16 mouse cellular contexts compared by ENCODE assay signal in the genomic region with DNA sequence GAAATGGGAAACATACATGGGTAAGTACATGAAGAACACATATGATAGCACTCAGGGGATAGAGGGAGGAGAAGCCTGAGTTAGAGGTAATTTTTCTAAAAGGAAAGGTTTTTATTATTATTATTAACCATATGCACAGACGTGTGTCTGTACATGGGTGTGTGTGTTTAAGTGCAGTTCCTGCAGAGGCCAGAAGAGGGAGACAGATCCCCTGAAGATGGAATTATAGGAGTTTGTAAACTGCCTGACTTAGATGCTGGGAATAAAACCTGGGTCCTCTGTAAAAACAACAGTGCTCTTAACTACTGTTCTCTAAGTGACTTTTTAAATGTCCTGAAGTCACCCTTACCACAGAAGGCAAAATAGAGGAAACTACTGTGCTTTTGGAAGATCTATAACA.
A peak's percentile ranks its signal among the peaks of the same experiment; 100 is the strongest.
DNase-seq lines count a peak whose midpoint lies in the region; ATAC-seq and TF ChIP-seq lines count a peak whose summit lies in the region.
"Had no signal": no experiment of that assay in that cellular context is flagged by ENCODE, and none has a peak within 500 bp of the region (broad histone marks: within the 10 kb centered on the region; RNA-seq: fewer than 3 reads in every experiment).

No protein-coding gene starts in this region.

- H3K4me1 ChIP-seq in hindbrain, embryonic 11.5 days (replicated peaks; ENCODE audit: control insufficient read depth, insufficient read depth, low read length) = no peaks in the 10 kb centered on the region
- H3K4me1 ChIP-seq in hindbrain, embryonic 10.5 days (replicated peaks) = no peaks in the 10 kb centered on the region
- no peaks in the 10 kb centered on the region for H3K4me1 ChIP-seq in midbrain, postnatal 0 days (ENCODE audit: insufficient read depth, low read length)
- H3K4me1 ChIP-seq in midbrain, embryonic 14.5 days (ENCODE audit: control insufficient read depth, insufficient read depth, low read length) = no peaks in the 10 kb centered on the region
- no peaks in the 10 kb centered on the region for H3K4me1 ChIP-seq in ES-E14 (ENCODE audit: control insufficient read depth in 2 of 2, insufficient read depth in 2 of 2, low read length in 2 of 2, poor library complexity in 1 of 2)
- H3K4me1 ChIP-seq: embryonic facial prominence, embryonic 15.5 days; heart, embryonic 15.5 days; limb, embryonic 15.5 days; neural tube, embryonic 12.5 days had no signal

- no peak overlapping the region for H3K9ac ChIP-seq in hindbrain, embryonic 11.5 days (ENCODE audit: low read depth, low read length)
- no peak overlapping the region for H3K9ac ChIP-seq in midbrain, postnatal 0 days (replicated peaks; ENCODE audit: low read length, poor library complexity, severe bottlenecking)
- no peak overlapping the region for H3K9ac ChIP-seq in midbrain, embryonic 14.5 days (replicated peaks; ENCODE audit: low read length)
- H3K9ac ChIP-seq in ES-E14 (ENCODE audit: insufficient read depth, low read depth, low read length, poor library complexity, severe bottlenecking) = no peak overlapping the region
- H3K9ac ChIP-seq: embryonic facial prominence, embryonic 15.5 days; heart, embryonic 15.5 days; hindbrain, embryonic 14.5 days; limb, embryonic 15.5 days; neural tube, embryonic 12.5 days had no signal

- no peak overlapping the region for H3K4me3 ChIP-seq in hindbrain, embryonic 11.5 days (ENCODE audit: low read depth, low read length)
- H3K4me3 ChIP-seq in hindbrain, embryonic 10.5 days = no peak overlapping the region
- no peak overlapping the region for H3K4me3 ChIP-seq in midbrain, postnatal 0 days (ENCODE audit: low read depth, low read length)
- no peak overlapping the region for H3K4me3 ChIP-seq in midbrain, embryonic 14.5 days (replicated peaks; ENCODE audit: low read depth, low read length)
- no peak overlapping the region for H3K4me3 ChIP-seq in ES-E14 (ENCODE audit: insufficient read depth in 1 of 2, low read depth in 1 of 2, low read length in 2 of 2, poor library complexity in 1 of 2, severe bottlenecking in 1 of 2)
- H3K4me3 ChIP-seq: embryonic facial prominence, embryonic 15.5 days; heart, embryonic 15.5 days; limb, embryonic 15.5 days; neural tube, embryonic 12.5 days had no signal

- in situ Hi-C loops in ES-E14 (cut with MboI; ENCODE audit: low sequenced_read_pairs in 2 of 2, unreplicated experiment in 2 of 2) = no loop called here

- H3K9me3 ChIP-seq in hindbrain, embryonic 11.5 days (ENCODE audit: control insufficient read depth, low read length) = no peaks in the 10 kb centered on the region
- H3K9me3 ChIP-seq in hindbrain, embryonic 10.5 days = no peaks in the 10 kb centered on the region
- no peaks in the 10 kb centered on the region for H3K9me3 ChIP-seq in midbrain, postnatal 0 days (ENCODE audit: low read length)
- no peaks in the 10 kb centered on the region for H3K9me3 ChIP-seq in midbrain, embryonic 14.5 days (ENCODE audit: control insufficient read depth, low read length)
- no peaks in the 10 kb centered on the region for H3K9me3 ChIP-seq in ES-E14 (ENCODE audit: control insufficient read depth, insufficient read depth, low read depth, low read length)
- H3K9me3 ChIP-seq: heart, embryonic 15.5 days; limb, embryonic 15.5 days had no signal

- peak; percentile 8 for DNase-seq in hindbrain, embryonic 11.5 days (ENCODE audit: low spot score)
- no peak for DNase-seq in hindbrain, embryonic 10.5 days (ENCODE audit: low spot score)
- no peak for DNase-seq in midbrain, postnatal 0 days (ENCODE audit: low spot score)
- no peak for DNase-seq in midbrain, embryonic 14.5 days
- DNase-seq in ES-E14 (ENCODE audit: low read depth, low spot score) = peak; percentile 30
- peak; percentile 2 for DNase-seq in hindlimb bud, embryonic 11.5 days (ENCODE audit: extremely low spot score, low read depth, low spot score)
- no peak for DNase-seq in urinary bladder, postnatal 4 days (ENCODE audit: low spot score in 2 of 2)
- no peak for DNase-seq in kidney, adult 8-10 months
- DNase-seq: cerebellum, adult 11 months; lung, adult 2 months had no signal

- H3K27ac ChIP-seq in hindbrain, embryonic 11.5 days (ENCODE audit: low read depth, low read length) = no peak overlapping the region
- H3K27ac ChIP-seq in hindbrain, embryonic 10.5 days = no peak overlapping the region
- no peak overlapping the region for H3K27ac ChIP-seq in midbrain, postnatal 0 days (ENCODE audit: low read depth, low read length)
- H3K27ac ChIP-seq in midbrain, embryonic 14.5 days (replicated peaks; ENCODE audit: low read depth, low read length) = no peak overlapping the region
- no peak overlapping the region for H3K27ac ChIP-seq in ES-E14 (ENCODE audit: insufficient read depth, low read depth, low read length, poor library complexity, severe bottlenecking)
- H3K27ac ChIP-seq: embryonic facial prominence, embryonic 15.5 days; heart, embryonic 15.5 days; hindbrain, embryonic 14.5 days; limb, embryonic 15.5 days; neural tube, embryonic 12.5 days had no signal

- no peaks in the 10 kb centered on the region for H3K36me3 ChIP-seq in hindbrain, embryonic 11.5 days (ENCODE audit: control insufficient read depth, insufficient read depth, low read length)
- no peaks in the 10 kb centered on the region for H3K36me3 ChIP-seq in hindbrain, embryonic 10.5 days
- H3K36me3 ChIP-seq in midbrain, postnatal 0 days (ENCODE audit: insufficient read depth, low read length) = no peaks in the 10 kb centered on the region
- H3K36me3 ChIP-seq in midbrain, embryonic 14.5 days (ENCODE audit: control insufficient read depth, insufficient read depth, low read length) = no peaks in the 10 kb centered on the region
- no peaks in the 10 kb centered on the region for H3K36me3 ChIP-seq in ES-E14 (ENCODE audit: control insufficient read depth, insufficient read depth, low read length, poor library complexity, severe bottlenecking)
- H3K36me3 ChIP-seq: embryonic facial prominence, embryonic 15.5 days; heart, embryonic 15.5 days; limb, embryonic 15.5 days; neural tube, embryonic 12.5 days had no signal

- no peak for ATAC-seq in hindbrain, embryonic 11.5 days (ENCODE audit: low FRiP score)
- ATAC-seq in midbrain, postnatal 0 days (ENCODE audit: low FRiP score) = no peak
- ATAC-seq in midbrain, embryonic 14.5 days (ENCODE audit: low FRiP score, low TSS enrichment) = no peak
- ATAC-seq: midbrain, embryonic 16.5 days had no signal

- H3K4me2 ChIP-seq in hindbrain, embryonic 11.5 days (replicated peaks; ENCODE audit: low read depth, low read length) = no peak overlapping the region
- no peak overlapping the region for H3K4me2 ChIP-seq in midbrain, postnatal 0 days (ENCODE audit: low read depth, low read length, poor library complexity, severe bottlenecking)
- H3K4me2 ChIP-seq in midbrain, embryonic 14.5 days (ENCODE audit: low read length) = no peak overlapping the region
- H3K4me2 ChIP-seq: embryonic facial prominence, embryonic 15.5 days; heart, embryonic 15.5 days; hindbrain, embryonic 14.5 days; limb, embryonic 15.5 days; neural tube, embryonic 12.5 days had no signal

- H3K27me3 ChIP-seq in hindbrain, embryonic 11.5 days (ENCODE audit: control insufficient read depth, insufficient read depth, low read length) = no peaks in the 10 kb centered on the region
- no peaks in the 10 kb centered on the region for H3K27me3 ChIP-seq in hindbrain, embryonic 10.5 days (ENCODE audit: insufficient read depth, poor library complexity, severe bottlenecking)
- no peaks in the 10 kb centered on the region for H3K27me3 ChIP-seq in midbrain, postnatal 0 days (ENCODE audit: insufficient read depth, low read length)
- H3K27me3 ChIP-seq in midbrain, embryonic 14.5 days (ENCODE audit: control insufficient read depth, insufficient read depth, low read length) = no peaks in the 10 kb centered on the region
- H3K27me3 ChIP-seq: embryonic facial prominence, embryonic 15.5 days; heart, embryonic 15.5 days; limb, embryonic 15.5 days; neural tube, embryonic 12.5 days had no signal

- peak; percentile 37 for TF ChIP-seq CTCF in midbrain, postnatal 0 days (IDR thresholded peaks at IDR 0.05)

- 84% methylated on average over 1 of the region's 1 CpGs for WGBS in hindbrain, embryonic 11.5 days
- WGBS in hindbrain, embryonic 10.5 days = 88% methylated on average over 1 of the region's 1 CpGs
- WGBS in midbrain, postnatal 0 days = 88% methylated on average over 1 of the region's 1 CpGs
- WGBS in midbrain, embryonic 14.5 days = 85% methylated on average over 1 of the region's 1 CpGs

TF ChIP-seq in ES-E14, 5 proteins besides CTCF, POLR2A, EP300 and RAD21:
- TF ChIP-seq CHD2 (IDR thresholded peaks at IDR 0.05; ENCODE audit: low read depth, low read length) (no peak), ZC3H11A (IDR thresholded peaks at IDR 0.05; ENCODE audit: borderline replicate concordance, low read depth, low read length) (peak; percentile 49; the same call in 1 of the 2 replicates)
TF ChIP-seq in ES-E14: peak in this region for 1.

Comparison
In these comparisons a context has a peak if more than half of its experiments do, and no peak if none do; other contexts are left out.
1. DNase-seq: peak in hindbrain, embryonic 11.5 days (single experiment), ES-E14 (single experiment) and hindlimb bud, embryonic 11.5 days (single experiment); none in hindbrain, embryonic 10.5 days (single experiment), midbrain, postnatal 0 days (single experiment), midbrain, embryonic 14.5 days (single experiment), urinary bladder, postnatal 4 days (0 of 2) and kidney, adult 8-10 months (0 of 2).